Mouse (Mus musculus) liver, embryonic 13.5 days (tissue): Measurements from ENCODE around the gene Mlst8. TPM values are rescaled to one million over a fixed set of nuclear protein-coding genes. Genes with fewer than 3 reads are reported as not detected.
A peak's percentile ranks its signal among the peaks of the same experiment; 100 is the strongest.

ENCODE experiments used
- ATAC-seq: fragments of 200-750 bp; cut with Nextera tagmentation; 2 replicates; pipeline ENCODE4 v1.8.0; 2017; ENCODE audit warnings: low read depth, mild to moderate bottlenecking, moderate number of reproducible peaks, moderate library complexity
- DNase-seq: peaks from one replicate; pipeline ENCODE4 v3.0.0; 2022
- H3K27ac ChIP-seq: fragments of 300-500 bp; sonication (generic); 2 replicates; pipeline ENCODE4 v1.5.1; 2015; ENCODE audit warnings: moderate library complexity, mild to moderate bottlenecking, inconsistent platforms
- H3K27me3 ChIP-seq: fragments of 300-500 bp; sonication (generic); 2 replicates; pipeline ENCODE4 v1.6.1; 2015; ENCODE audit warnings: mild to moderate bottlenecking, inconsistent platforms
- H3K36me3 ChIP-seq: fragments of 300-500 bp; sonication (generic); 2 replicates; pipeline ENCODE4 v1.6.1; 2015; ENCODE audit warnings: mild to moderate bottlenecking, inconsistent platforms
- H3K4me1 ChIP-seq: fragments of 300-500 bp; sonication (generic); replicated peaks from 2 replicates; pipeline ENCODE4 v1.6.1; 2015; ENCODE audit warnings: inconsistent platforms
- H3K4me2 ChIP-seq: fragments of 300-500 bp; sonication (generic); 2 replicates; pipeline ENCODE4 v1.6.1; 2015; ENCODE audit warnings: inconsistent platforms, mild to moderate bottlenecking, moderate library complexity
- H3K4me3 ChIP-seq: fragments of 300-500 bp; sonication (generic); replicated peaks from 2 replicates; pipeline ENCODE4 v1.5.1; 2015; ENCODE audit warnings: mild to moderate bottlenecking, inconsistent platforms
- H3K9ac ChIP-seq: fragments of 300-500 bp; sonication (generic); 2 replicates; pipeline ENCODE4 v1.6.1; 2015; ENCODE audit warnings: mild to moderate bottlenecking, inconsistent platforms
- H3K9me3 ChIP-seq: fragments of 300-500 bp; sonication (generic); replicated peaks from 2 replicates; pipeline ENCODE4 v1.6.1; 2016; ENCODE audit warnings: inconsistent platforms
- WGBS: fragments of 180-500 bp; shearing (Covaris S2); methylation state at CpG from one replicate; pipeline ENCODE4 v1.1.7; 2015; ENCODE audit not compliant: insufficient replicate concordance; 5-methylcytosine and 5-hydroxymethylcytosine counted together
- polyA plus RNA-seq: library from polyadenylated mRNA; unstranded; fragments of >200 nt; fragmentation: Nextera tagmentation; extraction: Ambion mirVana; gene quantifications from 2 replicates; pipeline ENCODE4 v1.2.1, GENCODE M21; 2015

Mlst8 gene
- polyA plus RNA-seq, 1 experiment from 2014 or later: 11.7 TPM

GRCm38 (mm10) chr17:24506332-24507070 is 27.6 kb upstream of the Mlst8 start:
- Histone ChIP-seq H3K9me3 (no peaks in the 10 kb centered on the region), H3K4me1 (peaks cover 17% of the 10 kb centered on the region), H3K9ac (no peak overlapping the region), H3K4me2 (peak overlapping the region; percentile 50), H3K27me3 (no peaks in the 10 kb centered on the region; the same call in 1 of the 2 replicates), H3K4me3 (peak overlapping the region; percentile 33), H3K27ac (no peak overlapping the region), H3K36me3 (peaks cover 41% of the 10 kb centered on the region)
- DNase-seq (no peak), ATAC-seq (peak; percentile 32; the same call in 1 of the 2 replicates)
- 40% methylated on average over 36 of the region's 36 CpGs for WGBS

GRCm38 (mm10) chr17:24505286-24505955 is 26.5 kb upstream of the Mlst8 start:
- no peak for ATAC-seq
- Histone ChIP-seq H3K27me3 (peaks cover 3% of the 10 kb centered on the region; the same call in 1 of the 2 replicates), H3K27ac (no peak overlapping the region), H3K36me3 (peaks cover 30% of the 10 kb centered on the region), H3K4me3 (no peak overlapping the region), H3K4me1 (peaks cover 17% of the 10 kb centered on the region), H3K9me3 (no peaks in the 10 kb centered on the region), H3K9ac (no peak overlapping the region), H3K4me2 (no peak overlapping the region)
- no peak for DNase-seq
- WGBS: 85% methylated on average over 30 of the region's 30 CpGs

GRCm38 (mm10) chr17:24504085-24504484 is 25.2 kb upstream of the Mlst8 start:
- Histone ChIP-seq H3K4me2 (no peak overlapping the region), H3K27ac (no peak overlapping the region), H3K27me3 (peaks cover 3% of the 10 kb centered on the region; the same call in 1 of the 2 replicates), H3K4me3 (no peak overlapping the region), H3K9me3 (no peaks in the 10 kb centered on the region), H3K4me1 (peaks cover 17% of the 10 kb centered on the region), H3K9ac (no peak overlapping the region), H3K36me3 (peaks cover 17% of the 10 kb centered on the region)
- DNase-seq (no peak), ATAC-seq (no peak)
- 88% methylated on average over 10 of the region's 10 CpGs for WGBS

DNA sequence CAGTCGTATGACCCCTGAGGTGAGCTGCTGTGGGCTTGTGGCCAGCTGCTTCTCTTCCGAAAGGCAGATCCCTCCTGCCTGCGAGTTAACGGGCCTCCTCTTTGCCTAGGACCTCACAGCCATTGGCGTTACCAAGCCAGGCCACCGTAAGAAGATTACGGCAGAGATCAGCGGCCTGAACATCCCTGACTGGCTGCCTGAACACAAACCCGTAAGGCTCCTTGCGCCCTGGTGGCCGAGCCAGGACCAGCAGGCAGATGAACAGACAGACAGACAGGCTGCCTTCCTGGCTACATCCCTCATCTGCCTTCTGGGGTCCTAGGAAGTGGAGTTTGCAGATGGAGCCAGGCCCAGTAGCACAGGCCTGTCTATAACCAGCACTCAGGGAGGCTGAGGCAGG is 23.3 kb upstream of the Mlst8 start:
- Histone ChIP-seq H3K9me3 (no peaks in the 10 kb centered on the region), H3K27me3 (peaks cover 3% of the 10 kb centered on the region; the same call in 1 of the 2 replicates), H3K9ac (no peak overlapping the region), H3K27ac (no peak overlapping the region), H3K4me3 (no peak overlapping the region), H3K4me1 (peaks cover 9% of the 10 kb centered on the region), H3K4me2 (no peak overlapping the region), H3K36me3 (no peaks in the 10 kb centered on the region)
- WGBS: 50% methylated on average over 11 of the region's 11 CpGs
- DNase-seq (no peak), ATAC-seq (no peak)

DNA sequence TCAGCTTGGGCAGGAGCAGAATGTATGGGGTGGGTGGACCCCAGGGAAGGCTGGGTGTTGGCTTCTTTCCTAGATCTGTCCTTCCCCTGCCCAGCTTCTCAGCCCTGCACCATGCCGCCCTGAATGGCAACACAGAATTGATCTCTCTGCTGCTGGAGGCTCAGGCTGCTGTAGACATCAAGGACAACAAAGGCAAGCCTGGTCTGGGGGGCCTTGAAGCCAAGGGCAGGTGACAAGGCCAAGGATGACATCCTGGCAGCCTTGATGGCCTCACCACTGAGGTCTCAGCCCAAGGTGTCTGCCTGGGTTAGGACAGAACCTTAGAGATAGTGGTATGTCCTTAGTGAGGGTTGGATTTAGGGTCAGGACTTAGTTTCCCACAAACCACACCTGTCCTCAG is 17.1 kb upstream of the Mlst8 start:
- WGBS: 58% methylated on average over 1 of the region's 1 CpGs
- no peaks in the 10 kb centered on the region for H3K36me3 ChIP-seq
- peaks cover 11% of the 10 kb centered on the region for H3K27me3 ChIP-seq
- H3K27ac ChIP-seq: no peak overlapping the region
- no peak overlapping the region for H3K4me2 ChIP-seq
- no peak for ATAC-seq
- no peak overlapping the region for H3K9ac ChIP-seq
- H3K4me1 ChIP-seq: no peaks in the 10 kb centered on the region
- DNase-seq: no peak
- no peaks in the 10 kb centered on the region for H3K9me3 ChIP-seq
- H3K4me3 ChIP-seq: no peak overlapping the region

DNA sequence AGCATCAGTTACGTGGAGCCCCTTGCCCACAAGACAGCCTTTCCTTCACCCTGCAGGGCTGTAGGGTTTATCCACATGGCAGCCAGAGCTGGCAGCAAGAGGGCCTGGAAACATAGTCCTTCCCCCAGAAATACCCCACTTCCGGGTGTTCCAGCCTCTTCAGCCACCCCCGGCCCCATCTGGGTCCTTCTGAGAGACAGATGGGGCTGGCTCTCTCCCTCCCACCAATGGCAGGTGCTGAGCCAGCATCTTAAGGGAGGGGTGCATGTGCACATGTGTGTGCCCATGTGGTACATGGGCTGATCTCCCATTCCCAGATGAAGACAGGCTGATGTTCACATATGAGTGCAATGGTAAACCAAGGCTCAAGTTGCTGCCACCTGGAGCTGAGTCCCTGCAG is 16.6 kb upstream of the Mlst8 start:
- 33% methylated on average over 3 of the region's 3 CpGs for whole genome bisulfite sequencing
- H3K9ac ChIP-seq: no peak overlapping the region
- no peak for ATAC-seq
- H3K27me3 ChIP-seq: peaks cover 17% of the 10 kb centered on the region
- H3K36me3 ChIP-seq: no peaks in the 10 kb centered on the region
- no peaks in the 10 kb centered on the region for H3K4me1 ChIP-seq
- DNase-seq: no peak
- no peak overlapping the region for H3K27ac ChIP-seq
- no peaks in the 10 kb centered on the region for H3K9me3 ChIP-seq
- no peak overlapping the region for H3K4me2 ChIP-seq
- H3K4me3 ChIP-seq: no peak overlapping the region

DNA sequence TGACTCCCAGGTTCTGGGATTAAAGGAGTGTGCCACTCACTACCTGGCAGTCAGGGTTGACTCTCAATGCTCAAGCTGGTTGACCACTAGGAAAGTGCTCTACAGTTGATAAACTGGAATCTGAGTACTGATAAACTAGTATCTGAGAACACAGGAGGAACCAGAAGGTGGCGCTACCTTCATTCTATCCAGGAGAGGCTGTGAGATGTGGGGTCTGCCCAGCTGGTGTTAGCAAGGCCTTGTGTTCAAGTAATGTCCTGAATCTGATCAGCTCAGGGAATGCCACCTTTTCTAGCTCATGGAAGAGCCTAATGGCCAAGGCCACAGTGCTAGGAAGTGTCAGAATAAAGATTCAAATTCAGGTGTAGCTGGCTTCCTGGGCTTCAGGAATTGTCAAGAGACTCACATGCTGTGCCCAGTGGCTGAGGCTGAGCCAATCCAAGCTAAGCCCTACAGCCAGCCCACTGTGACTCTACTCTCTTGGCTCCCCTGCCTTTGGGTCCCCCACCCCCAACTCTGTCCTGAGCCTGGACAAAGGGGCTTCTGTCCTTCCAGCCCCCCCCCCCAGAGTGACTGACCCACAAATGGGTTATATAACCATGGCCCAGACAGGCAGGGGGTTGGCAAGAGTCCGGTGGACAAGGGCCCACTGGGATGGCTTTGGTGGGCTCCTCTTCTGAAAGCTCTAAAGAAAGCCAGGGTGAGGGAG is 15.9 kb upstream of the Mlst8 start:
- Histone ChIP-seq H3K9ac (no peak overlapping the region), H3K27ac (no peak overlapping the region), H3K9me3 (no peaks in the 10 kb centered on the region), H3K4me2 (no peak overlapping the region), H3K36me3 (no peaks in the 10 kb centered on the region), H3K27me3 (peaks cover 23% of the 10 kb centered on the region), H3K4me1 (no peaks in the 10 kb centered on the region), H3K4me3 (no peak overlapping the region)
- DNase-seq (peak; percentile 30), ATAC-seq (no peak)
- 42% methylated on average over 2 of the region's 2 CpGs for WGBS

GRCm38 (mm10) chr17:24490399-24490798 is 11.5 kb upstream of the Mlst8 start:
- Histone ChIP-seq H3K27ac (no peak overlapping the region), H3K27me3 (peaks cover 67% of the 10 kb centered on the region), H3K9me3 (no peaks in the 10 kb centered on the region), H3K4me2 (no peak overlapping the region), H3K36me3 (no peaks in the 10 kb centered on the region), H3K4me3 (no peak overlapping the region), H3K4me1 (peaks cover 20% of the 10 kb centered on the region), H3K9ac (no peak overlapping the region)
- WGBS: 73% methylated on average over 4 of the region's 4 CpGs
- no peak for DNase-seq
- no peak for ATAC-seq

- DNase-seq: no peak
- Histone ChIP-seq H3K36me3 (no peaks in the 10 kb centered on the region), H3K4me3 (peak overlapping the region; percentile 59), H3K27ac (no peak overlapping the region), H3K4me1 (peaks cover 23% of the 10 kb centered on the region), H3K4me2 (peak overlapping the region; percentile 76), H3K9ac (0 out of 2 replicates have a peak overlapping the region, but pooled peaks have one; percentile 50), H3K9me3 (no peaks in the 10 kb centered on the region), H3K27me3 (peaks cover 75% of the 10 kb centered on the region)
- WGBS: 23% methylated on average over 19 of the region's 19 CpGs
- no peak for ATAC-seq
These were observed 10.6 kb upstream of the Mlst8 start for GRCm38 (mm10) chr17:24489265-24490030.

- peak; percentile 35 for ATAC-seq
- H3K27me3 ChIP-seq: peaks cover 77% of the 10 kb centered on the region
- H3K9me3 ChIP-seq: no peaks in the 10 kb centered on the region
- peak overlapping the region; percentile 76 for H3K4me2 ChIP-seq
- H3K36me3 ChIP-seq: no peaks in the 10 kb centered on the region
- H3K4me3 ChIP-seq: peak overlapping the region; percentile 59
- WGBS: 1% methylated on average over 75 of the region's 81 CpGs
- peaks cover 23% of the 10 kb centered on the region for H3K4me1 ChIP-seq
- peak overlapping the region; percentile 50 for H3K9ac ChIP-seq
- no peak overlapping the region for H3K27ac ChIP-seq
- DNase-seq: no peak
These were observed 9.9 kb upstream of the Mlst8 start for GRCm38 (mm10) chr17:24488662-24489264.
